Mouse (Mus musculus) megakaryocyte progenitor cell, adult 5-6 weeks (primary cell): Measurements from ENCODE around the gene Cped1. TPM values are rescaled to one million over a fixed set of nuclear protein-coding genes. Genes with fewer than 3 reads are reported as not detected.

Experiments
- ATAC-seq: replicated peaks from 2 replicates; pipeline ENCODE4 v1.8.0; 2016; ENCODE audit warnings: mild to moderate bottlenecking, moderate TSS enrichment, inconsistent platforms; ENCODE audit not compliant: poor library complexity
- total RNA-seq, 2 experiments: library from RNA; stranded (forward) in 1 of 2; stranded (reverse) in 1 of 2; fragments of 157-497, 149-512 nt in 1 of 2; fragments of 200-1000 nt in 1 of 2; gene quantifications; 2 replicates each; pipeline versions ENCODE4 v1.2.3 to v1.2.4; 2015 to 2017

Gene Cped1
- 1.1 and 6.0 TPM in 2 replicates for total RNA-seq (2015)
- 1.2 and 3.2 TPM in 2 replicates for total RNA-seq (2017)

- peak; percentile 64 for ATAC-seq
Measured at GRCm38 (mm10) chr6:21985732-21986540, at the start of gene Cped1. Cped1 (plus strand) TSS chr6:21985916.

DNA sequence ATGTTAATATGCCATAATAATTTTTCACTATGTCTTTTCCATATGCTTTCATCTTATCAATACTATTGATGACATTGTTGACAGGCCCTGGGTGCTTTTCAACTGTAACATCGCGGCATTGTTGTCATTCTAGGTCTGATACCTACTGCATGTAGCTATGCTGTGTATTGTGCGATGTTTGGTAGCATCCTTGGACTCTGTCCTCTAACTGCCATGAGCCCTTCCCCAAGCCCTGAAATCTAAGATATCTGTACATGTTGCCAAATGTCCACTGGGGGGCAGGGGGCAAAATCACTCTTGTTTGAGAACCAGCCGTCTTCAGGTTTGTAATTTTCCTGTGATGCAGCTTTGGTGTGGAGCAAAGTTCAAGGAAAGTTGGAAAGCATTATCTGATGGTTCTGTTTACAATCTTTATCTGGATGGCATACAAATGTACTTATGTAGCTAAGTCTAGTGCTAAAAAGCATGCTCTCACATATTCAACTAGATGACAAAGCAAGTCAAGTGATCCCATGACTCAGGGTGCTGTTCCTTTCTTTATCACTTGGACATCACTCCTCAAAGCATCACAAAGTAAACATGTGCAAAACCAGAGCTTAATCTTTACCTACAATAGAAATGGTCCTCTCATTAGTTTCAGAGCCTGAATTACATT, 47.6 kb upstream of the Cped1 start:
- ATAC-seq: no peak

- peak; percentile 87 for ATAC-seq
Measured at GRCm38 (mm10) chr6:21949226-21949731, 36.4 kb upstream of the Cped1 start, which contains the start of gene Ing3. Ing3 (plus strand) TSS chr6:21949571.

GRCm38 (mm10) chr6:21949771-21950448, 35.8 kb upstream of the Cped1 start:
- ATAC-seq: peak; percentile 88

- ATAC-seq: no peak
Measured at GRCm38 (mm10) chr6:21950676-21951075, 35.0 kb upstream of the Cped1 start.

DNA sequence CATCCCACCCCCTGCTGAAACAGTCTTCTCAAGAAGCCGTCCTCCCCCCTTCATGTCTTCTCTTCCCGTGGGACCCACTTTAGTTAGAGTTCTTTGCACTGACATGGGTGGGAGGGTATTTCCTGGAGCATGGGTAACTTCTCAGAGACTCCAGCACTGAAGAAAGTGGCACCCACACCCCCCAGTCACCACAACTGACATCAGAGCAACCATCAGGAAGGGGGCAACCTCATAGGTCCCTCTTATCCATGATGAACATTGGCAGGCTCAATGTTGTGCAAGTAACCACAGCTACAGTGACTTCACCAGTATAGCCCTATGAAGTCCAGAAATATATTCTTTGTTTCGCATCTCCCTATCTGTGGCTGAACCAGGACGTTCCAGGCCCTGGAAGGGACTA, 30.2 kb upstream of the Cped1 start:
- peak; percentile 82 for ATAC-seq

DNA sequence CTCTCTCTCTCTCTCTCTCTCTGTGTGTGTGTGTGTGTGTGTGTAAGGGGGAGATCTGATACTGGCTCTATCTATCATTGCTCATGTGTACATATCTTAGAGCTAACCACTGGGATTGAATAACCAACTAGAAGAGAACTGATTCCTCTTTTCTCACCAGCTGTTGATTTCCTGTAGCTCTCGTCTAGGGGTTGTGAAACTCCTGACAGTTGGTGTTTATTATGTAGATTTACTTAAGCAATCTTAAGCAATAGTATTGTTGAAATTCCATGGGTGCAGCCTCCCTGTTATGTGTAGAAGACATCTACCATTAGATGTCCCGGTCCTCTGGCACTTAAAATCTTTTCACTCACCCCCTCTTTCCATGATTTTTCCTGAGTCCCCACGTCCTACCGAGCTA, 26.8 kb upstream of the Cped1 start:
- ATAC-seq: peak; percentile 74

DNA sequence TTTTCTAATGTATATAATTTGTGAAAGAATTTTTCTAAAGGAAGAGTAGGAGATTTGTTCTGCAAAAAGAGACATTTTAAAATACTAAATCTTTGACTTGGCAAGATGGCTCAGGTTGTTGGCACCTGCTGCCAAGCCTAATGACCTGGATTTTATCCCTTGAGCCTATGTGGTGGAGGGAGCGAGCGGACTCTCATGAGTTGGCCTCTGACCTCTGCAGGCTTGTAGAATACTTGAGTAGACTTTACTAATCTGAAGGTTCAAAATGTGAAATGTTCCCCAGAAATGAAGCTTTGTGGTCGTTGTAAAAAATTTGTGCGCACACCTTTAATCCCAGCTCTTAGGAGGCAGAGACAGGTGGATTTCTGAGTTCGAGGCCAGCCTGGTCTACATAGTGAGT, 25.8 kb upstream of the Cped1 start:
- ATAC-seq: no peak

- ATAC-seq: no peak
Measured at GRCm38 (mm10) chr6:21977532-21977931, 8.2 kb upstream of the Cped1 start.

- ATAC-seq: no peak
Measured at GRCm38 (mm10) chr6:21981114-21981513, 4.6 kb upstream of the Cped1 start.

DNA sequence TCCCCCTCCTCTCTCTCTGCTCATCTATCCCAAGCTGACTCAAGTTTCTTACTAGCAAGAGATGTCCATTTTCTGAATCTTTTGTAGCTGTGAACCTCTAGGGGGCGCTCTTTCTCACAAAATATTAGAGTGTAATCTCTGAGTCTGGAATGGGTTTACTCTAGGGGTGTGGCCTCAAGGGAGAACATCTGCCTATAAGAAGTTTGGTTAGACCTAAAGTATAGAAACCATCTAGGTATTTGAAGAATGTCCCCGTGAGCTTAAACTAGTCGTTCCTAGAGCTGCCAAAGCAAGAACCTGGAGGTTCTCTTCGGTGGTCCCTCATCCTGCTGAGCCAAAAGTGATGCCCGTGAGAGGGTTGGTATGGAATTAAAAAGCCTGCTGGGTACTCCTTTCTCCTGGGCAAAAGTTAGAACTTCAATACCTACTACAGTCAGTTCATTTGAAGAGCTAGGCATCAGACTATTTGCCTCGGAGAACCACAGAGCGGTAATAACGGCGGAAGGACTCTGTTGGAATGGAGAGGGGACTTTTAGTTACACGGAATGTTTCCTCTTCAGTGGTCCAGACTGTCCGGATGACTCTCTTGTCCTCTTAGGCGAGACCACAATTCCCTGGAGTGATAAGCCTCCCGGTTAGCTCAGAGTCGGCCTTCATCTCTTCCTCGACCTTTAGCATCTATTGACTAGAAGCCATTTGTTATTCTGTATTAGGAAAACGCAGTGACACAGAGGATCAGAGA, 555 bp upstream of the Cped1 start:
- ATAC-seq: peak; percentile 86

DNA sequence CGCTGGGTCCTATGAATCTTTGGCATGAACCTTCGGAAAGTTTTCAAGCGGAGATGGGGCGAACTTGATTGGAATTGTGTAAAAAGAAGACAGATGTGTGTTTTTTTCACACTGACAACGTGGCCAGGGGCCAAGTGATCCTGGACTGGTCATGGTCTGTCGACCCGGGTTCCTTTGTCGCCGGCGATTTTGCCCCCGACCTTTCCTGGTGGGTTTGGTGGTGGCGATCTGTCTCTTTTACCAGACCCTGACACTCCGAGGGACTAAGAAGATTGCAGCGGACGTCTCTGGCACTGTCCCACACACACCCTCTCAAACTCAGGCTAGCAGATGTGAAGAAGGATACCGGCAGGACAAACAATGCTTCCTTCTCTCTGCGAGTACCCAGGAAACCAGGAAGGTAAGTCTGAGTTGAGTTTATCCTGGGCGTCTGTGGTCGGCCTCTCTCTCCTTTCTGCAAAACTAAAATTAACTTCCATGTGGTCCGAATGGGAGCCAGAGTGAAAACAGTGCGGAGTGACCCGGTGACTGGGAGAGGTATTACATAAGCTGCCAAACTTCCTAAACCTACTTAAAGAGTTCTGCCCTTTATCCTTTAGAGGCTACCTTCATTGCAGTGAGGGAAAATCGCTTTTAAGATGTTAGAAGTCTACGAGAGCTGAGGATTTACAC, 1.1 kb downstream of the Cped1 start:
- no peak for ATAC-seq

DNA sequence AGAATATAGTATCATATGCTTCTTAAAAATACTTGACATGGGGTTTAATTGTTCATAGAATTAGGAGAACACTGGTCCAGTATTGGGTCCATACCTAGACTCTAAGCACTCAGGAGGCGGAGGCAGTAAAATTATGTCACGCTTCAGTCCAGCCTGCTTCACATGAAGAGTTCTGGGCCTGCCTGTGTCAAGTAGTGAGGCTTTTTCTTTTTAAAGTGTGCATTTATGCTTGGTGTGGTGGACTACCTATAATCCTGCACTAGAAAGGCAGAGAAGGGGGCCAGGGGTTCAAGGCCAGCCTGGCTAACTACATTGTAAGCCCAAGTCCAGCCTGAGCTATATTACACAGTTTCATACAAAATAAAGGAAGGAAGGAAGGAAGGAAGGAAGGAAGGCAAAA, 1.8 kb downstream of the Cped1 start:
- ATAC-seq: no peak

GRCm38 (mm10) chr6:21988296-21988695, 2.6 kb downstream of the Cped1 start:
- no peak for ATAC-seq

DNA sequence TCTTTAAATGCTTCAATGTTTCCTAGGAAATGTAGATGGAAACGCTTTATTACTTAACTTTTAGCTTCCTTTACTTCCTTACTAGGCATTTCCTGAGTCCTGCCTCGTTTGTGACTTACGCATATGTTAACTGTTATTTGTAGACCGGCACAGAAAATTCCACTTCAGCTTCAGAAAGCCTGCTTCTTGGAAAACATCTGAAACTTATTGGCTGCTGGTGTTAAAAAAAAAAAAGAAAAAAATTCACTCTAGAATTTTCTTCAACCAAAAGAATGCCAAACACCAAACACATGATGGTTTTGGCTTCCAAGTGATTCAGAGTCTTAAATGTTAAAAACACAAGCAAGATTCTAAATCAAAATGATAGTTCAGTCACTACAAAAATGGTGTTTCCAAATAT, 3.4 kb downstream of the Cped1 start:
- ATAC-seq: no peak

GRCm38 (mm10) chr6:21990181-21991135, 4.7 kb downstream of the Cped1 start:
- ATAC-seq: no peak

GRCm38 (mm10) chr6:21991151-21991550, 5.4 kb downstream of the Cped1 start:
- no peak for ATAC-seq

DNA sequence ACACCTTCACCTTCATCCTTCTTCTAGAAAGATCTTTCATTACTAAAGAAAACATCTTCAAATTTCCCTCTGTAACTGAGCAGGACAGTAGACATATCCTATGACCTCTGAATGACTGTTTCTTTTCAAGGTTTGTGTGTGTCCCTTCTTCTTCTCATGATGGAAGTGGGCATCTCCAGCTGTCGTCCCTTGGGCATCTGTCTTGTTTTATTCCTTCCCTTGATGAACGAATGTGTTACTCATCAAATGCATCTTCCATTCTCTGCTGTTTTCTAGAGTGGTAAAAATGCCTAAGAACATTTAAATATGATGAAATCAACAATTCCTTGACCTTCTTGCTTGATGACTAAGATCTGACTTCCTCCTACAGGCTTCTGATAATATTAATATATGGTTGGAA, 7.4 kb downstream of the Cped1 start:
- no peak for ATAC-seq

GRCm38 (mm10) chr6:21998131-21998530, 12.4 kb downstream of the Cped1 start:
- ATAC-seq: peak; percentile 68
